Mouse (Mus musculus) myocyte (in vitro differentiated cells): Measurements from ENCODE around the gene Prkcz.
A peak's percentile ranks its signal among the peaks of the same experiment; 100 is the strongest.

ENCODE experiments used
- MAX ChIP-seq: IDR thresholded peaks from one replicate; pipeline ENCODE4 v1.6.1; 2011; ENCODE audit warnings: low read depth, mild to moderate bottlenecking, control low read depth
- MYOD1 ChIP-seq, 3 experiments: IDR thresholded peaks; one replicate each; pipeline ENCODE4 v1.6.1; 2011; ENCODE audit warnings: control low read depth in 2 of 3, low read depth in 2 of 3, mild to moderate bottlenecking in 2 of 3, moderate library complexity in 1 of 3; ENCODE audit not compliant: insufficient read length in 2 of 3, control insufficient read depth in 1 of 3
- POLR2A ChIP-seq: IDR thresholded peaks from one replicate; pipeline ENCODE4 v1.6.1; 2011; ENCODE audit warnings: low read depth, mild to moderate bottlenecking, control low read depth, moderate library complexity; ENCODE audit not compliant: insufficient read length
- POLR2AphosphoS2 ChIP-seq: IDR thresholded peaks from one replicate; pipeline ENCODE4 v1.6.1; 2011; ENCODE audit warnings: low read depth, control low read depth; ENCODE audit not compliant: insufficient read length
- USF1 ChIP-seq: IDR thresholded peaks from one replicate; pipeline ENCODE4 v1.6.1; 2011; ENCODE audit warnings: low read depth, mild to moderate bottlenecking, control low read depth, moderate library complexity

DNA sequence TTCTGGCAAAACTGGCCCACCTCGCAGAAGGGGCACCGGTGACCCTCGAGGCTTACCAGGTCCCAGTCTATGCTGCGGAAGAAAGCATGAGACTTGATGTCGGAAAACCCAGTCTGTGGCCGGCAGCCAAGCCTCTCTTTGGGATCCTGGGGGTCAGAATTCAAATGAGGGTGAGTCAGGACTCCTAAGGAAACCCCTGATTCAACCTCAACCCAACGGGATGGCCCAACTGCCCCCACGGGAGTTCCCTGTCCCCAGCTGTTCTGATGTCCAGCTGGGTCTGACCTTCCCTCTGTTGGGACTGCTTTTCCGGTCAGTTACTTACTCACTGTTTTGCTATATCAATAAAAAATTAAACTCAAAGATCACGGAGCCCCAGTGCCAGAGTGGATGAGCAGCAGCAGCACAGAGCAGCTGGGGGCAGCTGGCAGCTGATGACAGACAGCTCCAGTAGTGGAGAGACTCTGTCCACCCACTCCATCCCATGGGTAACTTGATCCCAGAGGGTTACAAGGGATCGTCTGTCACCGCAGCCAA is 93.5 kb downstream of the Prkcz start:
- TF ChIP-seq POLR2A (no peak), MAX (no peak), MYOD1 (IDR thresholded peaks at IDR 0.05; ENCODE audit: control insufficient read depth in 1 of 3, insufficient read length in 2 of 3, low read depth in 2 of 3) (peak; percentile 93 to 97 (median 95)), POLR2AphosphoS2 (no peak), USF1 (no peak)
